Mouse (Mus musculus) embryonic facial prominence, embryonic 11.5 days (tissue): Measurements from ENCODE around the gene Ppp1r14b. TPM values are rescaled to one million over a fixed set of nuclear protein-coding genes. Genes with fewer than 3 reads are reported as not detected.

Experiments used
- ATAC-seq: fragments of 200-750 bp; cut with Nextera tagmentation; replicated peaks from 2 replicates; pipeline ENCODE4 v1.8.0; 2017; ENCODE audit warnings: low read depth; ENCODE audit not compliant: insufficient number of reproducible peaks, low FRiP score, low TSS enrichment
- DNase-seq: peaks from one replicate; pipeline ENCODE4 v3.0.0-alpha.2; 2015; ENCODE audit warnings: low spot score
- H3K27ac ChIP-seq: fragments of 300-500 bp; sonication (generic); replicated peaks from 2 replicates; pipeline ENCODE4 v1.5.1; 2014; ENCODE audit warnings: mild to moderate bottlenecking, low read depth, low read length, control low read depth
- H3K27me3 ChIP-seq: fragments of 300-500 bp; sonication (generic); 2 replicates; pipeline ENCODE4 v1.6.1; 2014; ENCODE audit warnings: mild to moderate bottlenecking, low read length, moderate library complexity, mixed read lengths; ENCODE audit not compliant: control insufficient read depth, insufficient read depth
- H3K36me3 ChIP-seq: fragments of 300-500 bp; sonication (generic); replicated peaks from 2 replicates; pipeline ENCODE4 v1.6.1; 2014; ENCODE audit warnings: low read depth, mild to moderate bottlenecking, low read length, moderate library complexity, mixed read lengths; ENCODE audit not compliant: control insufficient read depth, insufficient read depth
- H3K4me1 ChIP-seq: fragments of 300-500 bp; sonication (generic); 2 replicates; pipeline ENCODE4 v1.6.1; 2014; ENCODE audit warnings: low read length, mixed read lengths; ENCODE audit not compliant: control insufficient read depth, insufficient read depth
- H3K4me2 ChIP-seq: fragments of 300-500 bp; sonication (generic); 2 replicates; pipeline ENCODE4 v1.6.1; 2014; ENCODE audit warnings: low read depth, mild to moderate bottlenecking, control low read depth, low read length, moderate library complexity
- H3K4me3 ChIP-seq: fragments of 300-500 bp; sonication (generic); 2 replicates; pipeline ENCODE4 v1.5.1; 2014; ENCODE audit warnings: low read depth, low read length, control low read depth
- H3K9ac ChIP-seq: fragments of 300-500 bp; sonication (generic); replicated peaks from 2 replicates; pipeline ENCODE4 v1.6.1; 2014; ENCODE audit warnings: mild to moderate bottlenecking, control low read depth, low read length
- H3K9me3 ChIP-seq: fragments of 300-500 bp; sonication (generic); replicated peaks from 2 replicates; pipeline ENCODE4 v1.6.1; 2016; ENCODE audit warnings: mild to moderate bottlenecking, low read length, inconsistent platforms, mixed read lengths; ENCODE audit not compliant: control insufficient read depth
- WGBS: fragments of 180-500 bp; shearing (Covaris S2); extraction: QIAGEN DNeasy Blood & Tissue Kit; methylation state at CpG from one replicate; pipeline ENCODE4 v1.1.7; 2014; 5-methylcytosine and 5-hydroxymethylcytosine counted together
- polyA plus RNA-seq: library from polyadenylated mRNA; unstranded; fragments of >200 nt; fragmentation: Nextera tagmentation; extraction: Ambion mirVana; gene quantifications from 2 replicates; pipeline ENCODE4 v1.2.1, GENCODE M21; 2014

The Ppp1r14b gene
- polyA plus RNA-seq, result 247 and 268 TPM in 2 replicates

- ATAC-seq, result peak; percentile 60
- no peaks in the 10 kb centered on the region for H3K36me3 ChIP-seq
- no peaks in the 10 kb centered on the region for H3K9me3 ChIP-seq
- peak within 1 kb of the TSS; percentile 77 for H3K9ac ChIP-seq
- WGBS, result under 1% methylated on average over 61 of the region's 84 CpGs
- peak; percentile 94 for DNase-seq
- H3K4me3 ChIP-seq, result peak within 1 kb of the TSS; percentile 65
- peak within 1 kb of the TSS; percentile 82 for H3K27ac ChIP-seq
- no peaks in the 10 kb centered on the region for H3K27me3 ChIP-seq
- peak within 1 kb of the TSS; percentile 85 for H3K4me2 ChIP-seq
- H3K4me1 ChIP-seq, result peaks cover 2% of the 10 kb centered on the region
Observed at GRCm38 (mm10) chr19:6974211-6975205, at the start of gene Ppp1r14b. TSS of gene Ppp1r14b (plus strand) at chr19:6974968.

GRCm38 (mm10) chr19:6925307-6925573, 49.5 kb upstream of the Ppp1r14b start, which contains the start of gene Catsperz:
TSS of gene Catsperz (minus strand) at chr19:6925380.
- peaks cover 3% of the 10 kb centered on the region; the same call in 1 of the 2 replicates for H3K9me3 ChIP-seq
- H3K9ac ChIP-seq, result no peak within 1 kb of the TSS
- peaks cover 10% of the 10 kb centered on the region; the same call in 1 of the 2 replicates for H3K4me1 ChIP-seq
- no peaks in the 10 kb centered on the region for H3K36me3 ChIP-seq
- peak within 1 kb of the TSS; percentile 12 for H3K4me3 ChIP-seq
- 2% methylated on average over 9 of the region's 9 CpGs for WGBS
- H3K4me2 ChIP-seq, result no peak within 1 kb of the TSS
- H3K27ac ChIP-seq, result no peak within 1 kb of the TSS
- ATAC-seq (no peak), DNase-seq (no peak)
- H3K27me3 ChIP-seq, result peaks cover 57% of the 10 kb centered on the region

- Histone ChIP-seq H3K9ac (no peak overlapping the region), H3K27ac (no peak overlapping the region), H3K27me3 (peaks cover 60% of the 10 kb centered on the region), H3K4me3 (peak overlapping the region; percentile 12; the same call in 1 of the 2 replicates), H3K36me3 (no peaks in the 10 kb centered on the region), H3K4me2 (no peak overlapping the region), H3K4me1 (0 out of 2 replicates have a peak, but pooled peaks cover 5% of the 10 kb centered on the region), H3K9me3 (peaks cover 3% of the 10 kb centered on the region; the same call in 1 of the 2 replicates)
- 5% methylated on average over 40 of the region's 40 CpGs for WGBS
- DNase-seq (no peak), ATAC-seq (no peak)
Observed at GRCm38 (mm10) chr19:6925611-6926329, 49.0 kb upstream of the Ppp1r14b start.

- peak overlapping the region; percentile 37 for H3K4me2 ChIP-seq
- 11% methylated on average over 26 of the region's 26 CpGs for WGBS
- H3K9me3 ChIP-seq, result peaks cover 3% of the 10 kb centered on the region; the same call in 1 of the 2 replicates
- H3K4me3 ChIP-seq, result peak overlapping the region; percentile 18
- DNase-seq, result peak; percentile 61
- H3K36me3 ChIP-seq, result no peaks in the 10 kb centered on the region
- no peak overlapping the region; the same call in 1 of the 2 replicates for H3K9ac ChIP-seq
- H3K4me1 ChIP-seq, result 0 out of 2 replicates have a peak, but pooled peaks cover 4% of the 10 kb centered on the region
- no peak for ATAC-seq
- peaks cover 68% of the 10 kb centered on the region for H3K27me3 ChIP-seq
- H3K27ac ChIP-seq, result no peak overlapping the region
Observed at GRCm38 (mm10) chr19:6926559-6927255, 48.1 kb upstream of the Ppp1r14b start.

- 0 out of 2 replicates have a peak, but pooled peaks cover 4% of the 10 kb centered on the region for H3K4me1 ChIP-seq
- no peak overlapping the region for H3K4me3 ChIP-seq
- H3K9ac ChIP-seq, result no peak overlapping the region; the same call in 1 of the 2 replicates
- H3K9me3 ChIP-seq, result peaks cover 3% of the 10 kb centered on the region; the same call in 1 of the 2 replicates
- peaks cover 78% of the 10 kb centered on the region for H3K27me3 ChIP-seq
- no peak overlapping the region for H3K4me2 ChIP-seq
- ATAC-seq (no peak), DNase-seq (no peak)
- H3K36me3 ChIP-seq, result no peaks in the 10 kb centered on the region
- H3K27ac ChIP-seq, result no peak overlapping the region
- 14% methylated on average over 9 of the region's 9 CpGs for whole genome bisulfite sequencing
Observed at GRCm38 (mm10) chr19:6928080-6928479, 46.7 kb upstream of the Ppp1r14b start.

GRCm38 (mm10) chr19:6931002-6931401, 43.8 kb upstream of the Ppp1r14b start:
- ATAC-seq, result no peak
- Histone ChIP-seq H3K9ac (no peak overlapping the region), H3K27ac (no peak overlapping the region), H3K27me3 (peaks cover 80% of the 10 kb centered on the region), H3K4me3 (no peak overlapping the region), H3K4me1 (peaks cover 3% of the 10 kb centered on the region; the same call in 1 of the 2 replicates), H3K36me3 (no peaks in the 10 kb centered on the region), H3K9me3 (peaks cover 3% of the 10 kb centered on the region; the same call in 1 of the 2 replicates), H3K4me2 (no peak overlapping the region)
- WGBS, result 0% methylated on average over 2 of the region's 2 CpGs
- no peak for DNase-seq

GRCm38 (mm10) chr19:6932018-6932417, 42.8 kb upstream of the Ppp1r14b start:
- no peaks in the 10 kb centered on the region for H3K9me3 ChIP-seq
- H3K27ac ChIP-seq, result no peak overlapping the region
- H3K27me3 ChIP-seq, result peaks cover 73% of the 10 kb centered on the region
- ATAC-seq, result no peak
- H3K9ac ChIP-seq, result no peak overlapping the region
- no peaks in the 10 kb centered on the region for H3K36me3 ChIP-seq
- H3K4me3 ChIP-seq, result no peak overlapping the region
- DNase-seq, result no peak
- WGBS, result 54% methylated on average over 1 of the region's 1 CpGs
- H3K4me1 ChIP-seq, result no peaks in the 10 kb centered on the region; the same call in 1 of the 2 replicates
- H3K4me2 ChIP-seq, result no peak overlapping the region
